Mouse (Mus musculus) forebrain, embryonic 14.5 days (tissue): Measurements from ENCODE around the gene Cntn4. TPM values are rescaled to one million over a fixed set of nuclear protein-coding genes. Genes with fewer than 3 reads are reported as not detected.

Experiments
- ATAC-seq: fragments of 200-750 bp; cut with Nextera tagmentation; 2 replicates; pipeline ENCODE4 v1.8.0; 2017; ENCODE audit warnings: mild to moderate bottlenecking, moderate library complexity
- DNase-seq: peaks from one replicate; pipeline ENCODE4 v3.0.0-alpha.2; 2015; ENCODE audit warnings: low spot score
- H3K27ac ChIP-seq: fragments of 300-500 bp; sonication (generic); 2 replicates; pipeline ENCODE4 v1.5.1; 2014; ENCODE audit warnings: low read depth, mild to moderate bottlenecking, control low read depth, low read length, moderate library complexity
- H3K27me3 ChIP-seq: fragments of 300-500 bp; sonication (generic); replicated peaks from 2 replicates; pipeline ENCODE4 v1.6.1; 2014; ENCODE audit warnings: low read length, control low read depth, mixed read lengths; ENCODE audit not compliant: control insufficient read depth, insufficient read depth
- H3K36me3 ChIP-seq: fragments of 300-500 bp; sonication (generic); 2 replicates; pipeline ENCODE4 v1.6.1; 2014; ENCODE audit warnings: low read length, control low read depth; ENCODE audit not compliant: control insufficient read depth, insufficient read depth
- H3K4me1 ChIP-seq: fragments of 300-500 bp; sonication (generic); 2 replicates; pipeline ENCODE4 v1.6.1; 2014; ENCODE audit warnings: antibody characterized with exemption, low read length, control low read depth; ENCODE audit not compliant: control insufficient read depth, insufficient read depth
- H3K4me2 ChIP-seq: fragments of 300-500 bp; sonication (generic); 2 replicates; pipeline ENCODE4 v1.6.1; 2014; ENCODE audit warnings: mild to moderate bottlenecking, control low read depth, low read length
- H3K4me3 ChIP-seq: fragments of 300-500 bp; sonication (generic); 2 replicates; pipeline ENCODE4 v1.5.1; 2014; ENCODE audit warnings: low read depth, low read length, control low read depth
- H3K9ac ChIP-seq: fragments of 300-500 bp; sonication (generic); 2 replicates; pipeline ENCODE4 v1.6.1; 2014; ENCODE audit warnings: mild to moderate bottlenecking, low read length, control low read depth, moderate library complexity
- H3K9me3 ChIP-seq: fragments of 300-500 bp; sonication (generic); replicated peaks from 2 replicates; pipeline ENCODE4 v1.6.1; 2016; ENCODE audit warnings: low read length, control low read depth, mixed read lengths; ENCODE audit not compliant: control insufficient read depth
- WGBS: fragments of 180-500 bp; shearing (Covaris S2); extraction: QIAGEN DNeasy Blood & Tissue Kit; methylation state at CpG from one replicate; pipeline ENCODE4 v1.1.7; 2014; 5-methylcytosine and 5-hydroxymethylcytosine counted together
- polyA plus RNA-seq: library from polyadenylated mRNA; unstranded; fragments of >200 nt; fragmentation: Nextera tagmentation; extraction: Ambion mirVana; gene quantifications from 2 replicates; pipeline ENCODE4 v1.2.1, GENCODE M21; 2014

The Cntn4 gene
- polyA plus RNA-seq, 1 experiment from 2014 or later, result 6.6 TPM

DNA sequence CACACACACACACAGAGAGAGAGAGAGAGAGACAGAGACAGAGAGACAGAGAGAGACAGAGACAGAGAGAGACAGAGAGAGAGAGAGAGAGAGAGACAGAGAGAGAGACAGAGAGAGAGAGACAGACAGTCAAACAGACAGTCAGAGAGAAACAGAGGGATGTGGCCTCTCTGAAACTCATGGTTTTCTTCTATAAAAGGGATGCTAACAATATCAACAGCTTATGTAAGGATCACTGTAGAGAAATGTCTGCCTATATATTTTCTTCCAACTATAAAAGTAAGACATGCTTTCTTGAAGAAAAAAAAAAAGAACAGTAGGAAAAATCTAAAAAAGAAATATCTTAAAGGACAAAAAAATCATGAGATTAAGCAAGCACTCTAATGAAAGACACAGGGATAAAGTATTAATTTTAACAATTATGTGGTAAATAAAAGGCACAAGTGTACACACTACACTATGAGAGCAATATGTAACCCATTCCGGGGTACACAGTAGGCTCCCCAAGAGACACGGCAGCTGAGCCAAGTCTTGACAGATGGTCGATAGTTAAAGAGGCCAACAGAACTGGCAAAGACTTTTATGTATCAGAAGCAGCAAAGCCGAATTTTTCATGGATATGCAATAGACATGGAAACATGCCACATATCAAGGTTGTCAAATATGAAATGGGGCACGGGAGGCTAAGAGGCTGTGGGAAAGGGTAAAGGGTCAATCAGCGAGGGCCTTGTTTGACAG is 704.0 kb downstream of the Cntn4 start:
- Histone ChIP-seq H3K4me1 (no peaks in the 10 kb centered on the region), H3K27me3 (no peaks in the 10 kb centered on the region), H3K4me3 (no peak overlapping the region), H3K9me3 (no peaks in the 10 kb centered on the region), H3K9ac (no peak overlapping the region), H3K27ac (no peak overlapping the region), H3K36me3 (no peaks in the 10 kb centered on the region), H3K4me2 (no peak overlapping the region)
- ATAC-seq, result peak; percentile 61
- 68% methylated on average over 6 of the region's 6 CpGs for WGBS
- peak; percentile 58 for DNase-seq

DNA sequence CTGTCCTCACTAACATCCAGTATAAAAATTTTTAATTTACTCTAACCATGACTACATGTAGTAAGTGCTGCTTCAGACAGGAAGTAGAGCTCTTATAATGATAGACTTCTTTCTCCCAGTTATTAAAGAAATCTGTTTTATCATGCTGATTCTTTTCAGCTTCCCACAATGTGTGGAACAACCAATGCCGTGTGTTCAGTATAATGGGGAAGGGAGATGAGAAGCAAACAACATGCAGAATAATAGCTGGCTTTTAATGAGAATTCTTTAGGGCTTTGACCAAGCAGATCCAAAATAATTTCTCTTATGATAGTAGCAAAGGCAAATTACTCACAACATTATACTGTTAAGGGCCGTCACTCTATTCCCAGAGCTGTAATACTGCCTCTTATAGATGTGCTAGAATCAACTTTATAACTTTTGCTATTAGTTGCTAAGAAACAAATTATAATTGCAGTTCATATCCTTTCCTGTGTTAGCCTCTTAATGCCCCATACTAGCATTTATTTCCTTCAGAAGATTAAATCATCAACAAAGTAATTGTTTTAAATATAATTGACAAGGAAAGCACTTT is 710.5 kb downstream of the Cntn4 start:
- DNase-seq (no peak), ATAC-seq (no peak)
- 21% methylated on average over 2 of the region's 2 CpGs for WGBS

DNA sequence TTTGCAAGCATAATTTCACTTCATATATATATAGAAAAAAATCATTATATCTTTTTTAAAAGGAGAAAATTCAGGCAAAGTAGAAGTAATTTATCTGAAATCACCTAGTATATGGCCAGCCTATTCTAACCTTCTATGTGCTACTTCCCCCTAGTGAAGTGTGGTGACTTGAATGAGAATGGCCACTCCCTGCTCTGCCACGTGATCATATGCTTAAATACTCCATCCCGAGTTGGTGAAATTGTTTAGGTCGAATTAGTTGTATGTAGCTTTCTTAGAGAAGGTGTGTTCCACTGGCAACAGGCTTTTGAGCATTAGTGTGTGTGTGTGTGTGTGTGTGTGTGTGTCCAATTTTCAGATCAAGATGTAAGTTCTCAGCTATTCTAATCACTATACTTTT is 730.6 kb downstream of the Cntn4 start:
- DNase-seq (no peak), ATAC-seq (no peak)
- Histone ChIP-seq H3K27me3 (no peaks in the 10 kb centered on the region), H3K4me1 (no peaks in the 10 kb centered on the region), H3K36me3 (no peaks in the 10 kb centered on the region), H3K27ac (no peak overlapping the region), H3K9ac (no peak overlapping the region), H3K9me3 (no peaks in the 10 kb centered on the region), H3K4me2 (no peak overlapping the region), H3K4me3 (no peak overlapping the region)
- WGBS, result 80% methylated on average over 3 of the region's 3 CpGs

More for the DNA sequence above, 710.5 kb downstream of the Cntn4 start:
- Histone ChIP-seq H3K27ac (no peak overlapping the region), H3K27me3 (no peaks in the 10 kb centered on the region), H3K4me2 (no peak overlapping the region), H3K4me3 (no peak overlapping the region), H3K9me3 (no peaks in the 10 kb centered on the region), H3K4me1 (no peaks in the 10 kb centered on the region), H3K36me3 (no peaks in the 10 kb centered on the region), H3K9ac (no peak overlapping the region)

DNA sequence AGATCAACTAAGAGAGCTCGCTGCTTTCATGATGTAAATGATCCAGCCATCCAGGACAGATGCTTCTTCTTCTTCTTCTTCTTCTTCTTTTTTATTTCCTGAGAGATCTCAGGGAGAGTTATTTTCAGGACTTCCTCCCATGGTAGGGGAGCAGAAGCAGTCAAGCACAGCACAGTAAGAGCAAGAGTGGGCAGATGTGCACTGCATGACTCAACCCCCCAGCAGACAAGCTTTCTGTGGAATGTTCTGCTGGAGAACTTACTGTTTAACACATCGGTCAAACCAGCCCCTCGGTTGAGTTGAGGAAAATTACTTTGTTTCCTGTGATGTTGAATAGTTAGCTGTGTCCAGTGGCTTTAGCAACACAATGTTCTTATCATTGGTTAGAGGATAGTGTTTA is 731.2 kb downstream of the Cntn4 start:
- H3K27ac ChIP-seq, result no peak overlapping the region
- no peaks in the 10 kb centered on the region for H3K27me3 ChIP-seq
- H3K36me3 ChIP-seq, result no peaks in the 10 kb centered on the region
- no peak for DNase-seq
- no peak overlapping the region for H3K9ac ChIP-seq
- no peaks in the 10 kb centered on the region for H3K9me3 ChIP-seq
- no peak overlapping the region for H3K4me3 ChIP-seq
- H3K4me2 ChIP-seq, result no peak overlapping the region
- 83% methylated on average over 3 of the region's 3 CpGs for WGBS
- ATAC-seq, result no peak
- H3K4me1 ChIP-seq, result no peaks in the 10 kb centered on the region

DNA sequence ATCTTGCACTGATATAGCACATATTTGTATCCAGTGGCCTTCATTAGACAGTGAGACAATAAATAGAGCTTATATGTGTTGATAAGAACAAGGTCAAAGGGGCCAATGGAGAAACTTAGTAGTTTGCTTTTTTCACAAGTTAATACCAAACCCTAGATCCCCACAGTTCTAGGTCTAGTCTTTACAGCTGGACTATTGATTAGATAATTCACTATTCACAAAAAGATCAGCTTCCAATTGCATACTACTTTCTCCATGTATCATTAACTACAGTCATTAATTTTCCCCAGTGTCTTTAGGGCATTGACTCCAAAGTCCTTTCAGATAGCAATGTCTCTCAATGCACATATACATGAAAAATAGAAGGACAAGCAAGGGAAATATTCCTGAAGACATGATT is 745.5 kb downstream of the Cntn4 start:
- Histone ChIP-seq H3K27me3 (no peaks in the 10 kb centered on the region), H3K4me2 (no peak overlapping the region), H3K9ac (no peak overlapping the region), H3K9me3 (no peaks in the 10 kb centered on the region), H3K4me3 (no peak overlapping the region), H3K4me1 (no peaks in the 10 kb centered on the region), H3K36me3 (no peaks in the 10 kb centered on the region), H3K27ac (no peak overlapping the region)
- ATAC-seq (no peak), DNase-seq (no peak)

DNA sequence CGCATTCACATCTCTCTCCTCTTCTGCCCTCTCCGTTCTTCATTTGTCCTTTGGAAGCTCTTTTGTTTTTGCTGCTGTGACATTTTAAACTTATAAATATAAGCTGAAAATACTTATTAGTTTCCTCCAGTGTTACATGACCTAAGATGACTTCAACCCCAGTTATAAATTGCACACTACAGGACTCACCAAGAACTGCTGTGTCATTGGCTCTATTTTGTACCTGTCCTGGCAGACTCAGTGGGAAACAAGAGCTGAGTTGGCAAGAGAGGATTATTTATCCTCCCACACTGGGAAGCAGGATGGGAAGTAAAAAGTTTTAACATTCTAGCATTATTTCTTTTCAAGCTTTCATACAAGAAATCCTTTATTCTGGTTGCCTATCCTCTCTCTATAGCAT is 746.0 kb downstream of the Cntn4 start:
- no peaks in the 10 kb centered on the region for H3K36me3 ChIP-seq

DNA sequence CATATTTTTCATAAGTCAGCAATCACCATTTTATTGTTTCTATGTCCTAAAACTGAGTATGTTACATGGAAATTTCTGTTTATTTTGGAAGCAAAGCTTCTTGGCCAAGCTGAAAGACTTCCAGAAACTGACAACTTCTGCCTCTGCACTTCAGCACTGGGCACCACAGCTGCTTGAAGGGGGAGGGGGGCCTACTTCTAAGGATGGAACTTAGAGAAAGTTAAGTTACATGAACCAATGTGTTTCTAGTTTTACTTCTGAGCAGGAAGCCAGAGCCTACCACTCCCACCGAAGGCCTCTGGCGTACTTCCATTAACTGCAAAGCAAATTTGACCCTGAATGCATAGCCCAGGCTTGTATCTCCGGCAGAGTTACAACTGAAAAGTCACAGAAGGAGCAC is 749.2 kb downstream of the Cntn4 start:
- no peak overlapping the region for H3K9ac ChIP-seq
- DNase-seq (no peak), ATAC-seq (no peak)
- H3K36me3 ChIP-seq, result no peaks in the 10 kb centered on the region
- no peak overlapping the region for H3K4me2 ChIP-seq
- no peaks in the 10 kb centered on the region for H3K9me3 ChIP-seq
- no peaks in the 10 kb centered on the region for H3K4me1 ChIP-seq
- H3K27ac ChIP-seq, result no peak overlapping the region
- 84% methylated on average over 3 of the region's 3 CpGs for WGBS
- H3K27me3 ChIP-seq, result no peaks in the 10 kb centered on the region
- H3K4me3 ChIP-seq, result no peak overlapping the region

More for the DNA sequence above, 746.0 kb downstream of the Cntn4 start:
- DNase-seq, result no peak
- no peaks in the 10 kb centered on the region for H3K27me3 ChIP-seq
- H3K9me3 ChIP-seq, result no peaks in the 10 kb centered on the region
- ATAC-seq, result no peak
- no peaks in the 10 kb centered on the region for H3K4me1 ChIP-seq
- 89% methylated on average over 2 of the region's 2 CpGs for WGBS
- H3K27ac ChIP-seq, result no peak overlapping the region
- H3K9ac ChIP-seq, result no peak overlapping the region
- H3K4me3 ChIP-seq, result no peak overlapping the region
- no peak overlapping the region for H3K4me2 ChIP-seq

DNA sequence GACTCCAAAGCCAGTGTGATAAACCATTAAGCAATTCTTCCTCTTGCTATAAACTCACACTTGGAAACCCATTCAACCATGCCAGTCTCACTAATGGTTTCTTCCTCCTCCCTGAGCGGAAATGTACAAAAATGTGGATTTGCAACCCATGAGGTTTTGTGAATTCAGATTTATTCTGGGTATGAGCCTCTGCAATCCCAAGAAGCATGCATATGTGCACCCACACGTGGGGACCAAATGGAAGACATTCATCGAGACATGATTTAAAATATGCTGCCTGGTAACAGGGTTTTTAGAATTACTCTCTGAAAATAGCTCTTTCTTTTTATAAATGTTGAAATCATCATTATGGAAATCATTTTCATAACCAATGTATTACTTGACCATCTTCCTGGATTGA is 754.0 kb downstream of the Cntn4 start:
- DNase-seq (no peak), ATAC-seq (no peak)
- Histone ChIP-seq H3K4me2 (no peak overlapping the region), H3K4me3 (no peak overlapping the region), H3K36me3 (no peaks in the 10 kb centered on the region), H3K4me1 (no peaks in the 10 kb centered on the region), H3K9ac (no peak overlapping the region), H3K27ac (no peak overlapping the region), H3K9me3 (no peaks in the 10 kb centered on the region), H3K27me3 (no peaks in the 10 kb centered on the region)
- WGBS, result 93% methylated on average over 3 of the region's 3 CpGs

DNA sequence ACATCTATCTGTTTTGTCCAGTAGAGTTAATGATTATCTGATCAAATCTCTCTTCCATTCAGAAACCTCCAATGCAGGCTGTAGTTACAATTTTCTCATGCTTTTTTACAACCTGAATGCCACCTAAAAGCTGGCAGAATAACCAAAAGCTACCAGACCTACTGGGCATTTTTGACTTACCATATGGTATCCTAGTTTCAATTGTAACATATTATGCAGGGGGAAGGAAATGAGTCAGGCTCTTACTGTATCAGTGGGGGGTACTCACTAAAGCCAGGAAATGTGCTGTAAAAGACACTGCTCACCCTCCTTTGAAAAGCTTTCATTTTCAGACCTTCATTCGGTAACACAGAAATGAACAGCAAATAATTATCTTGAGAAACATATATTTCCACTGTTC is 763.3 kb downstream of the Cntn4 start:
- no peaks in the 10 kb centered on the region for H3K9me3 ChIP-seq
- H3K27ac ChIP-seq, result no peak overlapping the region
- H3K36me3 ChIP-seq, result no peaks in the 10 kb centered on the region
- H3K4me1 ChIP-seq, result no peaks in the 10 kb centered on the region
- ATAC-seq (no peak), DNase-seq (peak; percentile 14)
- H3K27me3 ChIP-seq, result no peaks in the 10 kb centered on the region
- WGBS, result 56% methylated on average over 1 of the region's 1 CpGs
- H3K4me2 ChIP-seq, result no peak overlapping the region
- H3K4me3 ChIP-seq, result no peak overlapping the region
- H3K9ac ChIP-seq, result no peak overlapping the region
